Mouse (Mus musculus) c-Kit-negative CD71-positive TER-119-positive erythroid progenitor cells, embryonic 14.5 days (primary cell): Measurements from ENCODE around the gene Hmbs.
"Not testable (repeated sequence)": the region's sequence is repeated elsewhere in the genome, so short reads cannot be mapped to it uniquely, and the experiment has no call there.

ENCODE experiments used
- DNase-seq: peaks from one replicate; pipeline ENCODE4 v3.0.0-alpha.2; 2013; ENCODE audit warnings: low read depth, low spot score

The Hmbs gene

GRCm38 (mm10) chr9:44343781-44344421, at the start of gene Hmbs:
Hmbs (minus strand) TSS chr9:44344228.
- peak; percentile 85 for DNase-seq

GRCm38 (mm10) chr9:44391466-44391865, 47.4 kb upstream of the Hmbs start:
- peak; percentile 51 for DNase-seq

GRCm38 (mm10) chr9:44389273-44389672, 45.2 kb upstream of the Hmbs start:
- no peak for DNase-seq

- DNase-seq: no peak
Observed at GRCm38 (mm10) chr9:44387221-44387620, 43.2 kb upstream of the Hmbs start.

GRCm38 (mm10) chr9:44384596-44384995, 40.6 kb upstream of the Hmbs start:
- DNase-seq: no peak

GRCm38 (mm10) chr9:44379862-44380261, 35.8 kb upstream of the Hmbs start:
- DNase-seq: no peak

GRCm38 (mm10) chr9:44379054-44379834, 35.2 kb upstream of the Hmbs start, which contains the start of gene Hyou1:
Hyou1 (plus strand) TSS chr9:44379490.
- DNase-seq: peak; percentile 93

GRCm38 (mm10) chr9:44378153-44378730, 34.2 kb upstream of the Hmbs start:
- no peak for DNase-seq

GRCm38 (mm10) chr9:44377335-44377734, 33.3 kb upstream of the Hmbs start:
- not testable (repeated sequence) for DNase-seq

GRCm38 (mm10) chr9:44376141-44376540, 32.1 kb upstream of the Hmbs start:
- no peak for DNase-seq

GRCm38 (mm10) chr9:44373386-44373785, 29.4 kb upstream of the Hmbs start:
- no peak for DNase-seq

GRCm38 (mm10) chr9:44364480-44364879, 20.5 kb upstream of the Hmbs start:
- DNase-seq: no peak

- DNase-seq: not testable (repeated sequence)
Observed at GRCm38 (mm10) chr9:44361931-44362330, 17.9 kb upstream of the Hmbs start.

GRCm38 (mm10) chr9:44361190-44361917, 17.3 kb upstream of the Hmbs start, which contains the start of gene Vps11:
Vps11 (minus strand) TSS chr9:44361670.
- DNase-seq: peak; percentile 94

- no peak for DNase-seq
Observed at GRCm38 (mm10) chr9:44357207-44357606, 13.2 kb upstream of the Hmbs start.

- no peak for DNase-seq
Observed at GRCm38 (mm10) chr9:44353142-44353541, 9.1 kb upstream of the Hmbs start.

GRCm38 (mm10) chr9:44352337-44352736, 8.3 kb upstream of the Hmbs start:
- DNase-seq: no peak

- DNase-seq: no peak
Observed at GRCm38 (mm10) chr9:44351396-44351795, 7.4 kb upstream of the Hmbs start.

GRCm38 (mm10) chr9:44348546-44348945, 4.5 kb upstream of the Hmbs start:
- no peak for DNase-seq

GRCm38 (mm10) chr9:44347621-44348020, 3.6 kb upstream of the Hmbs start:
- DNase-seq: no peak

- DNase-seq: no peak
Observed at GRCm38 (mm10) chr9:44347166-44347565, 3.1 kb upstream of the Hmbs start.
